In genomic region chr2:11542640-11543039, GRCm38 (mm10) we compare ENCODE assay signal across 9 mouse cellular contexts. TPM values are rescaled to one million over a fixed set of nuclear protein-coding genes. Genes with fewer than 3 reads are reported as not detected.
DNase-seq lines count a peak whose midpoint lies in the region; ATAC-seq and TF ChIP-seq lines count a peak whose summit lies in the region.
"Had no signal": no experiment of that assay in that cellular context is flagged by ENCODE, and none has a peak within 500 bp of the region (broad histone marks: within the 10 kb centered on the region; RNA-seq: fewer than 3 reads in every experiment).

No protein-coding gene starts in this region.

- H3K4me3 ChIP-seq in G1E (ENCODE audit: low read depth, low read length), result no peak overlapping the region
- no peak overlapping the region for H3K4me3 ChIP-seq in forebrain, embryonic 11.5 days (ENCODE audit: low read depth, low read length)
- H3K4me3 ChIP-seq: heart, embryonic 13.5 days had no signal

- peaks cover 5% of the 10 kb centered on the region; the same call in 1 of the 2 replicates for H3K27me3 ChIP-seq in G1E (ENCODE audit: insufficient read depth, low read length)
- H3K27me3 ChIP-seq in forebrain, embryonic 11.5 days (ENCODE audit: control insufficient read depth, insufficient read depth, low read length), result no peaks in the 10 kb centered on the region
- H3K27me3 ChIP-seq: heart, embryonic 13.5 days had no signal

- DNase-seq in G1E (ENCODE audit: low spot score), result no peak
- peak; percentile 85 for DNase-seq in brain, adult 2 months (ENCODE audit: low read depth, low spot score)
- peak; percentile 71 for DNase-seq in forebrain, embryonic 11.5 days (ENCODE audit: low spot score)
- DNase-seq in heart, postnatal 4 days, result peak; percentile 87
- DNase-seq in layer of hippocampus, adult 9-10 months (ENCODE audit: low spot score), result peak; percentile 44
- peak; percentile 86 for DNase-seq in lung, postnatal 25 days (ENCODE audit: low spot score)
- DNase-seq in retina, postnatal 7 days (ENCODE audit: low read depth, low spot score), result peak; percentile 56
- peak; percentile 86 for DNase-seq in urinary bladder, postnatal 14 days (ENCODE audit: low spot score)

- no peak overlapping the region for H3K4me2 ChIP-seq in forebrain, embryonic 11.5 days (ENCODE audit: low read depth, low read length, severe bottlenecking)
- H3K4me2 ChIP-seq: heart, embryonic 13.5 days had no signal

- H3K9me3 ChIP-seq in G1E (replicated peaks), result no peaks in the 10 kb centered on the region
- H3K9me3 ChIP-seq in forebrain, embryonic 11.5 days (ENCODE audit: control insufficient read depth, low read length), result no peaks in the 10 kb centered on the region; the same call in 1 of the 2 replicates
- H3K9me3 ChIP-seq: heart, embryonic 13.5 days had no signal

- no peaks in the 10 kb centered on the region for H3K4me1 ChIP-seq in G1E (ENCODE audit: insufficient read depth, low read depth, low read length)
- H3K4me1 ChIP-seq in forebrain, embryonic 11.5 days (replicated peaks; ENCODE audit: control insufficient read depth, insufficient read depth, low read length), result no peaks in the 10 kb centered on the region

- no peak overlapping the region for H3K27ac ChIP-seq in forebrain, embryonic 11.5 days (ENCODE audit: low read depth, low read length)
- H3K27ac ChIP-seq: heart, embryonic 13.5 days had no signal

- no peaks in the 10 kb centered on the region for H3K36me3 ChIP-seq in G1E (replicated peaks)
- H3K36me3 ChIP-seq in forebrain, embryonic 11.5 days (ENCODE audit: control insufficient read depth, insufficient read depth, low read length), result no peaks in the 10 kb centered on the region
- H3K36me3 ChIP-seq: heart, embryonic 13.5 days had no signal

- peak; percentile 18; the same call in 1 of the 2 replicates for TF ChIP-seq CTCF in G1E (IDR thresholded peaks at IDR 0.05; ENCODE audit: low read depth, low read length)

- no peak overlapping the region for H3K9ac ChIP-seq in forebrain, embryonic 11.5 days (ENCODE audit: low read length)
- H3K9ac ChIP-seq: heart, embryonic 13.5 days had no signal

- no peak for ATAC-seq in G1E (ENCODE audit: extremely low read depth, insufficient number of reproducible peaks, low FRiP score, poor library complexity, severe bottlenecking)
- ATAC-seq in forebrain, embryonic 11.5 days (replicated peaks; ENCODE audit: low FRiP score), result peak; percentile 68

- WGBS in forebrain, embryonic 11.5 days, result 92% methylated on average over 1 of the region's 1 CpGs

RNA-seq across cellular contexts. Expression of gene Pfkfb3, which starts 11.2 kb away (rescaled TPM):
- total RNA-seq in G1E (2014; fragmentation: Nextera tagmentation) (not detected in 2 replicates), G1E (2017) (0.12 and 1.1 TPM in 2 replicates)
- polyA plus RNA-seq in G1E (2012), result not detected in 2 replicates
- polyA plus RNA-seq in forebrain, embryonic 11.5 days (2014; fragmentation: Nextera tagmentation; extraction: Ambion mirVana), result 14.1 and 18.4 TPM in 2 replicates
- total RNA-seq in heart, postnatal 4 days (2021), result 10 to 100 TPM; 11.8 to 12.7 TPM

Comparison
In these comparisons a context has a peak if more than half of its experiments do, and no peak if none do; other contexts are left out.
1. RNA of gene Pfkfb3, which starts 11.2 kb away (total RNA-seq): 11.8 to 12.7 TPM in heart, postnatal 4 days; 0.12 to 1.1 TPM in G1E; every median in the first group is over 4 times any median in the second.